Mouse (Mus musculus): ENCODE measurements around the gene Fam207a. TPM values are rescaled to one million over a fixed set of nuclear protein-coding genes. Genes with fewer than 3 reads are reported as not detected.

The Fam207a gene
- total and polyA plus RNA-seq, 3 experiments = 14.5 to 122 (median 39.4) TPM

- no peak for TF ChIP-seq GATA2 (IDR thresholded peaks at IDR 0.05; ENCODE audit: borderline replicate concordance, low read depth, low read length)
- TF ChIP-seq CTCF (IDR thresholded peaks at IDR 0.05; ENCODE audit: low read depth, low read length) = no peak
- TF ChIP-seq TAL1 (conservative IDR thresholded peaks at IDR 0.05; ENCODE audit: low read depth, low read length) = no peak
- no peak for TF ChIP-seq GATA1 (IDR thresholded peaks at IDR 0.05; ENCODE audit: borderline replicate concordance, low read length)
- no peak for TF ChIP-seq POLR2AphosphoS5 (IDR thresholded peaks at IDR 0.05; ENCODE audit: insufficient replicate concordance, low read depth, low read length)
- Histone ChIP-seq H3K9me3 (replicated peaks) (no peaks in the 10 kb centered on the region), H3K27me3 (ENCODE audit: insufficient read depth, low read length) (no peaks in the 10 kb centered on the region), H3K4me1 (ENCODE audit: insufficient read depth, low read depth, low read length) (peaks cover 63% of the 10 kb centered on the region), H3K4me3 (ENCODE audit: low read depth, low read length) (no peak overlapping the region), H3K36me3 (replicated peaks) (peaks cover 86% of the 10 kb centered on the region)
- ATAC-seq (ENCODE audit: extremely low read depth, insufficient number of reproducible peaks, low FRiP score, poor library complexity, severe bottlenecking) (no peak), DNase-seq (ENCODE audit: low spot score) (no peak)
Measured at GRCm38 (mm10) chr10:77537215-77538209, 21.9 kb upstream of the Fam207a start.

DNA sequence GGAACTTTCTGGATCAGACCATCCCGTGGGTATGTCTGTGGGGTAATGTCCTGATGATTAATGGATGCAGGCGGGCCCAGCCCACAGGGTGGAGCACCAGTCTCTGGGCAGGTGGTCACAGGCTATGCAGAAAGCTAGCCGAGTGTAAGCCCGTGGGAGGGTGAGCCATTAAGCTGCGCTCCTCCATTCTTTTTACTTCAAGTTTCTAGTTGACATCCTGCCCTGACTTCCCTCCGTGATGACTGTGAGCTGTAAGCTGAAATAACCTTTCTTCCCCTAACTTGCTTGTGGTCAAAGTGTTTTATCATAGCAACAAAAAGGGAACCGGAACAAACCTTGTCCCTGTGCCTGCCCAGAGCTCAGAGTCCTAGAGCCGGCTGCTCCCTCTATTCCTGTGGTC, 21.1 kb upstream of the Fam207a start:
- H3K36me3 ChIP-seq (replicated peaks) = peaks cover 83% of the 10 kb centered on the region
- H3K4me3 ChIP-seq (ENCODE audit: low read depth, low read length) = no peak overlapping the region
- DNase-seq (ENCODE audit: low spot score) (no peak), ATAC-seq (ENCODE audit: extremely low read depth, insufficient number of reproducible peaks, low FRiP score, poor library complexity, severe bottlenecking) (no peak)
- peaks cover 68% of the 10 kb centered on the region for H3K4me1 ChIP-seq (ENCODE audit: insufficient read depth, low read depth, low read length)
- no peaks in the 10 kb centered on the region for H3K9me3 ChIP-seq (replicated peaks)
- no peaks in the 10 kb centered on the region for H3K27me3 ChIP-seq (ENCODE audit: insufficient read depth, low read length)
- TF ChIP-seq CTCF (IDR thresholded peaks at IDR 0.05; ENCODE audit: low read depth, low read length) (no peak), GATA1 (IDR thresholded peaks at IDR 0.05; ENCODE audit: borderline replicate concordance, low read length) (no peak), POLR2AphosphoS5 (IDR thresholded peaks at IDR 0.05; ENCODE audit: insufficient replicate concordance, low read depth, low read length) (no peak)

DNA sequence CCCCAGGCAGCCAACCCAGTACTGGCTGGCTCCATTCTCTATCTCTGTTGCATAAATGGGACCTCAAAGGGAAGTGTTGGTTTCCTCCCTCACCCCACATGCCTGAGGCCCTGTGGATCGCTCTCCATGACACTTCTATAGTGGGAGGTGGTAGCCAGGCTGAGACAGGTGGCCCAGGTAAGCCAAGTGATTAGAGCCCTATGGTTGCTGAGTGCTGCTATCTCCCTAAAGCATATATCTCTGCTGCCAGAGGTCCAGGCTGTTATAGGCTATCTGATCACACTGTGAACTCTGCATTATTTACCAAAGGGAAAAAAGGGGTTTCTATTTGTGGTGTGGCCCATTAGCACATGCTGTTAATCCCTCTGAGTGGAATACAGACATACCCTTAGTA, 16.4 kb upstream of the Fam207a start:
- peaks cover 79% of the 10 kb centered on the region for H3K4me1 ChIP-seq (ENCODE audit: insufficient read depth, low read depth, low read length)
- TF ChIP-seq TAL1 (conservative IDR thresholded peaks at IDR 0.05; ENCODE audit: low read depth, low read length) (no peak), POLR2AphosphoS5 (IDR thresholded peaks at IDR 0.05; ENCODE audit: insufficient replicate concordance, low read depth, low read length) (no peak), GATA2 (IDR thresholded peaks at IDR 0.05; ENCODE audit: borderline replicate concordance, low read depth, low read length) (no peak), CTCF (IDR thresholded peaks at IDR 0.05; ENCODE audit: low read depth, low read length) (no peak), GATA1 (IDR thresholded peaks at IDR 0.05; ENCODE audit: borderline replicate concordance, low read length) (no peak)
- H3K27me3 ChIP-seq (ENCODE audit: insufficient read depth, low read length) = 0 out of 2 replicates have a peak, but pooled peaks cover 2% of the 10 kb centered on the region
- ATAC-seq (ENCODE audit: extremely low read depth, insufficient number of reproducible peaks, low FRiP score, poor library complexity, severe bottlenecking) (no peak), DNase-seq (ENCODE audit: low spot score) (no peak)
- no peaks in the 10 kb centered on the region for H3K9me3 ChIP-seq (replicated peaks)
- peaks cover 44% of the 10 kb centered on the region for H3K36me3 ChIP-seq (replicated peaks)
- H3K4me3 ChIP-seq (ENCODE audit: low read depth, low read length) = no peak overlapping the region

- peaks cover 75% of the 10 kb centered on the region for H3K4me1 ChIP-seq (ENCODE audit: insufficient read depth, low read depth, low read length)
- DNase-seq (ENCODE audit: low spot score) (peak; percentile 65), ATAC-seq (ENCODE audit: extremely low read depth, insufficient number of reproducible peaks, low FRiP score, poor library complexity, severe bottlenecking) (peak; percentile 47)
- H3K36me3 ChIP-seq (replicated peaks) = peaks cover 37% of the 10 kb centered on the region
- 0 out of 2 replicates have a peak, but pooled peaks cover 2% of the 10 kb centered on the region for H3K27me3 ChIP-seq (ENCODE audit: insufficient read depth, low read length)
- peak overlapping the region; percentile 70 for H3K4me3 ChIP-seq (ENCODE audit: low read depth, low read length)
- no peaks in the 10 kb centered on the region for H3K9me3 ChIP-seq (replicated peaks)
- no peak for TF ChIP-seq GATA2 (IDR thresholded peaks at IDR 0.05; ENCODE audit: borderline replicate concordance, low read depth, low read length)
- TF ChIP-seq POLR2AphosphoS5 (IDR thresholded peaks at IDR 0.05; ENCODE audit: insufficient replicate concordance, low read depth, low read length) = no peak
- no peak for TF ChIP-seq GATA1 (IDR thresholded peaks at IDR 0.05; ENCODE audit: borderline replicate concordance, low read length)
- peak; percentile 54; the same call in 1 of the 2 replicates for TF ChIP-seq TAL1 (conservative IDR thresholded peaks at IDR 0.05; ENCODE audit: low read depth, low read length)
Measured at GRCm38 (mm10) chr10:77531026-77532019, 15.7 kb upstream of the Fam207a start.

DNA sequence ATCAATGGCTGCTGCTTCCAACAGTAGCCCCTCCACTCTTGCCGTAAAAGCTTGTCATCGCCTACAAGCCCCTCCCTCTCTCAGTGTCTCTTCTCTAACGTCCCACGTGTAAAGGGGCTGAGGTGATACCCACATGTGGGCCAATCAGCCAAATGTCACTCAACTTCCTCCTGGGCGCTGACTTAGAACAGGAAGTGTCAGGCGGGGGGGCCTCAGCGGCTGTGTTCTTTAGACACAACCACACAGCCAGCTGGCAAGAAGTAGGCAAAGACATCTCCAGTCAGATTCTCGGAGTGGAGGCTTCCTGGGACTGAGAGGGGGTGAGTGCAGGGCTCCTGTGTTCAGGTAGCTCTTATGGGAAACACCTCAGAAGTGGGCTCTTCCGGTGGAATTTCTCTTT, 14.6 kb upstream of the Fam207a start, which contains the start of gene Itgb2:
Itgb2 (plus strand) TSS at position 113 of the 400 bp plus-strand sequence.
- H3K27me3 ChIP-seq (ENCODE audit: insufficient read depth, low read length) = 0 out of 2 replicates have a peak, but pooled peaks cover 2% of the 10 kb centered on the region
- H3K36me3 ChIP-seq (replicated peaks) = peaks cover 32% of the 10 kb centered on the region
- no peaks in the 10 kb centered on the region for H3K9me3 ChIP-seq (replicated peaks)
- peak; percentile 76 for DNase-seq (ENCODE audit: low spot score)
- TF ChIP-seq GATA1 (IDR thresholded peaks at IDR 0.05; ENCODE audit: borderline replicate concordance, low read length) = no peak
- no peak for TF ChIP-seq POLR2AphosphoS5 (IDR thresholded peaks at IDR 0.05; ENCODE audit: insufficient replicate concordance, low read depth, low read length)
- TF ChIP-seq CTCF (IDR thresholded peaks at IDR 0.05; ENCODE audit: low read depth, low read length) = no peak
- no peak for TF ChIP-seq TAL1 (conservative IDR thresholded peaks at IDR 0.05; ENCODE audit: low read depth, low read length)
- no peak for TF ChIP-seq GATA2 (IDR thresholded peaks at IDR 0.05; ENCODE audit: borderline replicate concordance, low read depth, low read length)
- H3K4me1 ChIP-seq (ENCODE audit: insufficient read depth, low read depth, low read length) = peaks cover 76% of the 10 kb centered on the region
- H3K4me3 ChIP-seq (ENCODE audit: low read depth, low read length) = peak within 1 kb of the TSS; percentile 70
- ATAC-seq (ENCODE audit: extremely low read depth, insufficient number of reproducible peaks, low FRiP score, poor library complexity, severe bottlenecking) = peak; percentile 68
